12 mouse cellular contexts compared by ENCODE assay signal in the genomic region with DNA sequence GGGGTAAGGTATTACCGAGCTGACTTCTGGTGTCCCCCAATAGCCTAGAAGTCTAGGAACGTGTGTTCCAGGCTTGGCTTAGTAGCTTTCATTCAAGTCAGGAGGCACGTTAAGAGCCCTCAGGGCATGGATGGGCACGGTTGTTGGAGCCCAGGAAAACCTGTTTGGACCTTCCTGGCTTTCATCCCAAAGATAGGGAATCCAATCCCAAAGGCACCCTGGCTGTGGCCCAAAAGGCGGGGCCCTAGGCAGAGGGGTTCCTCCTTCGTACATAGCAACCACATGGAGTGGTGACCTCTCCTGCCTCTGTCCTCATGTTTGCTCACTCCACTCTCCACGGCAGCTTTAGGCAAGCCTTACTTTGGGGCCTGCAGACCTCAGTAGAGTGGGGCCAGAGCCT. TPM values are rescaled to one million over a fixed set of nuclear protein-coding genes. Genes with fewer than 3 reads are reported as not detected.
DNase-seq lines count a peak whose midpoint lies in the region; ATAC-seq and TF ChIP-seq lines count a peak whose summit lies in the region.
"Had no signal": no experiment of that assay in that cellular context is flagged by ENCODE, and none has a peak within 500 bp of the region (broad histone marks: within the 10 kb centered on the region; RNA-seq: fewer than 3 reads in every experiment).

No protein-coding gene starts in this region.

- 70% methylated on average over 7 of the region's 7 CpGs for WGBS in liver, embryonic 13.5 days (ENCODE audit: insufficient replicate concordance)
- WGBS in stomach, postnatal 0 days, result 54% methylated on average over 7 of the region's 7 CpGs

- H3K9me3 ChIP-seq in liver, embryonic 13.5 days (replicated peaks), result no peaks in the 10 kb centered on the region
- no peaks in the 10 kb centered on the region for H3K9me3 ChIP-seq in stomach, postnatal 0 days (ENCODE audit: control insufficient read depth, low read length)

- peak; percentile 54 for DNase-seq in ovary, adult 18-20 months (ENCODE audit: low spot score)
- DNase-seq in ovary, postnatal 14 days (ENCODE audit: low spot score), result no peak
- DNase-seq in heart, postnatal 36 days, result peak; percentile 26 to 29
- no peak for DNase-seq in liver, embryonic 13.5 days
- peak; percentile 89 for DNase-seq in stomach, postnatal 0 days (ENCODE audit: low spot score)
- no peak for DNase-seq in left cerebral cortex, adult 11 months (ENCODE audit: low spot score)
- DNase-seq in cerebellum, adult 11 months, result no peak
- no peak for DNase-seq in spleen, postnatal 36 days (ENCODE audit: low spot score in 2 of 2)

- no peak for ATAC-seq in liver, embryonic 13.5 days (ENCODE audit: low read depth)
- ATAC-seq in stomach, postnatal 0 days (ENCODE audit: low FRiP score, low TSS enrichment), result peak; percentile 55
- ATAC-seq: Patski had no signal

- intact Hi-C loops in heart, postnatal 36 days (cut with DNase I), result no loop called here

- no peak for TF ChIP-seq CTCF in stomach, postnatal 0 days (IDR thresholded peaks at IDR 0.05; ENCODE audit: low read depth)

- H3K4me2 ChIP-seq in liver, embryonic 13.5 days, result peak overlapping the region; percentile 94
- H3K4me2 ChIP-seq in stomach, postnatal 0 days (replicated peaks; ENCODE audit: low read depth), result peak overlapping the region; percentile 81; the same call in 1 of the 2 replicates

- peak overlapping the region; percentile 95 for H3K9ac ChIP-seq in liver, embryonic 13.5 days
- peak overlapping the region; percentile 27; the same call in 1 of the 2 replicates for H3K9ac ChIP-seq in stomach, postnatal 0 days (ENCODE audit: low read length)

- no peak overlapping the region for H3K4me3 ChIP-seq in liver, embryonic 13.5 days (replicated peaks)
- H3K4me3 ChIP-seq in stomach, postnatal 0 days (ENCODE audit: low read depth, low read length), result no peak overlapping the region

- TF ChIP-seq EP300 in stomach, postnatal 0 days (optimal IDR thresholded peaks at IDR 0.05), result no peak

- peaks cover 59% of the 10 kb centered on the region for H3K4me1 ChIP-seq in liver, embryonic 13.5 days (replicated peaks)
- peaks cover 19% of the 10 kb centered on the region for H3K4me1 ChIP-seq in stomach, postnatal 0 days (replicated peaks; ENCODE audit: control insufficient read depth, insufficient read depth)

- H3K27ac ChIP-seq in liver, embryonic 13.5 days, result peak overlapping the region; percentile 100
- peak overlapping the region; percentile 66 for H3K27ac ChIP-seq in stomach, postnatal 0 days (replicated peaks)

- H3K36me3 ChIP-seq in liver, embryonic 13.5 days, result peaks cover 6% of the 10 kb centered on the region
- H3K36me3 ChIP-seq in stomach, postnatal 0 days (ENCODE audit: control insufficient read depth, insufficient read depth, low read length), result no peaks in the 10 kb centered on the region

- H3K27me3 ChIP-seq in liver, embryonic 13.5 days, result no peaks in the 10 kb centered on the region
- H3K27me3 ChIP-seq in stomach, postnatal 0 days (ENCODE audit: control insufficient read depth, insufficient read depth, low read length), result no peaks in the 10 kb centered on the region
- H3K27me3 ChIP-seq: Patski had no signal

RNA-seq across cellular contexts. Expression of a gene that starts 3.3 kb away (rescaled TPM):
- 10 to 100 TPM; 20.2 to 24.4 TPM for total RNA-seq in heart, postnatal 36 days (2021)
- polyA plus RNA-seq in liver, embryonic 13.5 days (2015; fragmentation: Nextera tagmentation; extraction: Ambion mirVana), result 105 and 109 TPM in 2 replicates
- polyA plus RNA-seq in stomach, postnatal 0 days (2015; fragmentation: Nextera tagmentation; extraction: Ambion mirVana), result 153 and 177 TPM in 2 replicates

RNA-seq across cellular contexts. Expression of a gene that starts 3.8 kb away (rescaled TPM):
- 10 to 100 TPM; 40.9 to 42.3 TPM for total RNA-seq in heart, postnatal 36 days (2021)
- 3.8 and 4.2 TPM in 2 replicates for polyA plus RNA-seq in liver, embryonic 13.5 days (2015; fragmentation: Nextera tagmentation; extraction: Ambion mirVana)
- polyA plus RNA-seq in stomach, postnatal 0 days (2015; fragmentation: Nextera tagmentation; extraction: Ambion mirVana), result 5.6 and 5.7 TPM in 2 replicates

RNA-seq across cellular contexts. Expression of a gene that starts 6.7 kb away (rescaled TPM):
- not detected for total RNA-seq in heart, postnatal 36 days (2021)
- not detected in 2 replicates for polyA plus RNA-seq in liver, embryonic 13.5 days (2015; fragmentation: Nextera tagmentation; extraction: Ambion mirVana)
- polyA plus RNA-seq in stomach, postnatal 0 days (2015; fragmentation: Nextera tagmentation; extraction: Ambion mirVana), result not detected in 2 replicates
- total RNA-seq: gastrocnemius, adult 8-10 months; left cerebral cortex, postnatal 36 days had no signal
- polyA plus RNA-seq: neural tube, embryonic 11.5 days; Patski had no signal

RNA-seq across cellular contexts. Expression of a gene that starts 25.9 kb away (rescaled TPM):
- 10 to 100 TPM; 28.0 to 30.3 TPM for total RNA-seq in heart, postnatal 36 days (2021)
- polyA plus RNA-seq in liver, embryonic 13.5 days (2015; fragmentation: Nextera tagmentation; extraction: Ambion mirVana), result 4.7 and 5.1 TPM in 2 replicates
- polyA plus RNA-seq in stomach, postnatal 0 days (2015; fragmentation: Nextera tagmentation; extraction: Ambion mirVana), result 25.9 and 26.2 TPM in 2 replicates

Comparison
In these comparisons a context has a peak if more than half of its experiments do, and no peak if none do; other contexts are left out.
1. DNase-seq: peak in ovary, adult 18-20 months (single experiment), heart, postnatal 36 days (2 of 2) and stomach, postnatal 0 days (single experiment); none in ovary, postnatal 14 days (single experiment), liver, embryonic 13.5 days (single experiment), left cerebral cortex, adult 11 months (single experiment), cerebellum, adult 11 months (single experiment) and spleen, postnatal 36 days (0 of 2).